Mouse (Mus musculus) liver, embryonic 14.5 days (tissue): ENCODE measurements at regions not wholly inside any gene's neighbourhood (a gene's known extent, or its start where the extent isn't known, plus 50 kb on each side); places are given as distances from the start of the nearest gene placed in this dataset.

Experiments used
- CTCF ChIP-seq: IDR thresholded peaks from 2 replicates; pipeline ENCODE4 v1.5.1; 2016; ENCODE audit warnings: antibody characterized with exemption, low read depth, control low read depth
- EP300 ChIP-seq: IDR thresholded peaks from 2 replicates; pipeline ENCODE4 v1.6.1; 2016; ENCODE audit warnings: antibody characterized with exemption, low read depth

GRCm38 (mm10) chr1:52392933-52393332, 107.5 kb downstream of the Nab1 start:
- no peak for TF ChIP-seq CTCF
- no peak for TF ChIP-seq EP300
